18 mouse cellular contexts compared by ENCODE assay signal in genomic region chr14:8627481-8627880, GRCm38 (mm10).
"Had no signal": no experiment of that assay in that cellular context is flagged by ENCODE, and none has a peak within 500 bp of the region (broad histone marks: within the 10 kb centered on the region; RNA-seq: fewer than 3 reads in every experiment).

No protein-coding gene starts in this region.

- H3K27ac ChIP-seq: intestine, embryonic 15.5 days; layer of hippocampus, adult 2 months; limb, embryonic 10.5 days; limb, embryonic 13.5 days; liver, embryonic 12.5 days; liver, embryonic 15.5 days; midbrain, embryonic 10.5 days; midbrain, embryonic 13.5 days; stomach, postnatal 0 days had no signal

- H3K36me3 ChIP-seq: intestine, embryonic 15.5 days; limb, embryonic 10.5 days; limb, embryonic 13.5 days; liver, embryonic 12.5 days; liver, embryonic 15.5 days; midbrain, embryonic 10.5 days; midbrain, embryonic 13.5 days had no signal

- ATAC-seq: intestine, embryonic 15.5 days; liver, embryonic 12.5 days; midbrain, embryonic 13.5 days had no signal

- H3K4me2 ChIP-seq: intestine, embryonic 15.5 days; limb, embryonic 13.5 days; liver, embryonic 12.5 days; liver, embryonic 15.5 days; lung, embryonic 14.5 days; midbrain, embryonic 13.5 days had no signal

- H3K4me1 ChIP-seq: intestine, embryonic 15.5 days; limb, embryonic 10.5 days; limb, embryonic 13.5 days; liver, embryonic 12.5 days; liver, embryonic 15.5 days; megakaryocyte, embryonic 14.5 days; midbrain, embryonic 10.5 days had no signal

- H3K27me3 ChIP-seq: intestine, embryonic 15.5 days; limb, embryonic 13.5 days; liver, embryonic 12.5 days; liver, embryonic 15.5 days; megakaryocyte, embryonic 14.5 days; midbrain, embryonic 13.5 days had no signal

- DNase-seq: kidney, adult 18-20 months; kidney, adult 9 months; kidney, postnatal 25 days; layer of hippocampus, adult 9-11 months; liver; lung, embryonic 14.5 days; thymus, adult 2 months; thymus, postnatal 25 days had no signal

- H3K4me3 ChIP-seq: intestine, embryonic 15.5 days; layer of hippocampus, adult 2 months; limb, embryonic 10.5 days; limb, embryonic 13.5 days; liver, embryonic 12.5 days; liver, embryonic 15.5 days; megakaryocyte, embryonic 14.5 days; midbrain, embryonic 10.5 days; midbrain, embryonic 13.5 days had no signal

- H3K9ac ChIP-seq: intestine, embryonic 15.5 days; limb, embryonic 13.5 days; liver, embryonic 12.5 days; liver, embryonic 15.5 days; lung, embryonic 14.5 days; midbrain, embryonic 13.5 days had no signal

- H3K9me3 ChIP-seq: intestine, embryonic 15.5 days; limb, embryonic 10.5 days; limb, embryonic 13.5 days; liver, embryonic 12.5 days; liver, embryonic 15.5 days; midbrain, embryonic 10.5 days; midbrain, embryonic 13.5 days had no signal
